19 mouse cellular contexts compared by ENCODE assay signal in genomic region chr11:119926762-119927161, GRCm38 (mm10). TPM values are rescaled to one million over a fixed set of nuclear protein-coding genes. Genes with fewer than 3 reads are reported as not detected.
DNase-seq lines count a peak whose midpoint lies in the region; TF ChIP-seq lines count a peak whose summit lies in the region.
"Had no signal": no experiment of that assay in that cellular context is flagged by ENCODE, and none has a peak within 500 bp of the region (broad histone marks: within the 10 kb centered on the region; RNA-seq: fewer than 3 reads in every experiment).

No protein-coding gene starts in this region.

- peaks cover 11% of the 10 kb centered on the region for H3K4me1 ChIP-seq in cerebellum, adult 2 months (ENCODE audit: control insufficient read depth, insufficient read depth, low read length)
- peaks cover 10% of the 10 kb centered on the region for H3K4me1 ChIP-seq in forebrain, embryonic 10.5 days
- H3K4me1 ChIP-seq: embryonic facial prominence, embryonic 12.5 days; forebrain, embryonic 13.5 days; hindbrain, embryonic 12.5 days; hindbrain, embryonic 15.5 days had no signal

- peak; percentile 41; the same call in 1 of the 2 replicates for TF ChIP-seq CTCF in cerebellum, adult 2 months (IDR thresholded peaks at IDR 0.05; ENCODE audit: borderline replicate concordance, insufficient read depth, low read depth, low read length)

- TF ChIP-seq POLR2A in cerebellum, adult 2 months (IDR thresholded peaks at IDR 0.05; ENCODE audit: borderline replicate concordance, insufficient read depth, low read length): no peak

- 10% methylated on average over 5 of the region's 5 CpGs for WGBS in cerebellum, adult 2 months
- WGBS in forebrain, embryonic 10.5 days: 91% methylated on average over 5 of the region's 5 CpGs

- DNase-seq in cerebellum, adult 2 months: peak; percentile 35 to 52
- no peak for DNase-seq in cerebellum, postnatal 36 days
- peak; percentile 64 for DNase-seq in MN1 (ENCODE audit: low spot score)
- DNase-seq in Muller cell, postnatal 12 days (ENCODE audit: inconsistent ontology term): peak; percentile 62
- DNase-seq in forelimb bud, embryonic 11.5 days (ENCODE audit: low read depth, low spot score): peak; percentile 16
- no peak for DNase-seq in adrenal gland, postnatal 10 days
- DNase-seq in forebrain, embryonic 10.5 days (ENCODE audit: extremely low spot score, low spot score): no peak
- DNase-seq: adrenal gland, postnatal 14 days; cerebellum, adult 11 months; gastrocnemius, adult 2 months; gastrocnemius, postnatal 14 days; heart, adult 11 months; kidney, adult 8-10 months had no signal

- no peaks in the 10 kb centered on the region for H3K27me3 ChIP-seq in cerebellum, adult 2 months (ENCODE audit: control insufficient read depth, insufficient read depth, low read length)
- H3K27me3 ChIP-seq in forebrain, embryonic 10.5 days (ENCODE audit: poor library complexity, severe bottlenecking): no peaks in the 10 kb centered on the region
- H3K27me3 ChIP-seq: embryonic facial prominence, embryonic 12.5 days; forebrain, embryonic 13.5 days; hindbrain, embryonic 12.5 days; hindbrain, embryonic 15.5 days; Patski had no signal

- H3K9me3 ChIP-seq in forebrain, embryonic 10.5 days: peaks cover 3% of the 10 kb centered on the region; the same call in 1 of the 2 replicates
- H3K9me3 ChIP-seq: forebrain, embryonic 13.5 days; hindbrain, embryonic 12.5 days; hindbrain, embryonic 15.5 days had no signal

- H3K27ac ChIP-seq in cerebellum, adult 2 months (ENCODE audit: insufficient read depth, low read length): no peak overlapping the region
- no peak overlapping the region for H3K27ac ChIP-seq in forebrain, embryonic 10.5 days
- H3K27ac ChIP-seq: embryonic facial prominence, embryonic 12.5 days; forebrain, embryonic 13.5 days; gastrocnemius, adult 2 months; hindbrain, embryonic 12.5 days; hindbrain, embryonic 15.5 days had no signal

- no peaks in the 10 kb centered on the region for H3K36me3 ChIP-seq in forebrain, embryonic 10.5 days (replicated peaks)
- H3K36me3 ChIP-seq: embryonic facial prominence, embryonic 12.5 days; hindbrain, embryonic 12.5 days; hindbrain, embryonic 15.5 days had no signal

- no peak overlapping the region for H3K4me3 ChIP-seq in cerebellum, adult 2 months (replicated peaks; ENCODE audit: insufficient read depth, low read depth, low read length)
- no peak overlapping the region for H3K4me3 ChIP-seq in forebrain, embryonic 10.5 days
- H3K4me3 ChIP-seq: embryonic facial prominence, embryonic 12.5 days; erythroblast, embryonic 14.5 days; forebrain, embryonic 13.5 days; gastrocnemius, adult 2 months; hindbrain, embryonic 12.5 days; hindbrain, embryonic 15.5 days had no signal

RNA-seq across cellular contexts. Expression of gene Chmp6, which starts 13.5 kb away (rescaled TPM):
- 41.9 and 43.9 TPM in 2 replicates for polyA plus RNA-seq in cerebellum, adult 2 months (2012; rRNA removed)
- 10 to 100 TPM; 34.7 to 40.0 TPM for total RNA-seq in adrenal gland, postnatal 10 days (2021)
- polyA plus RNA-seq in forebrain, embryonic 10.5 days (2016; fragmentation: Nextera tagmentation; extraction: Ambion mirVana): 114 and 124 TPM in 2 replicates

RNA-seq across cellular contexts. Expression of gene Baiap2, which starts 15.8 kb away (rescaled TPM):
- 116 and 141 TPM in 2 replicates for polyA plus RNA-seq in cerebellum, adult 2 months (2012; rRNA removed)
- total RNA-seq in adrenal gland, postnatal 10 days (2021): 10 to 100 TPM; 18.9 to 21.3 TPM
- polyA plus RNA-seq in forebrain, embryonic 10.5 days (2016; fragmentation: Nextera tagmentation; extraction: Ambion mirVana): 9.6 and 11.1 TPM in 2 replicates

Comparison
In these comparisons a context has a peak if more than half of its experiments do, and no peak if none do; other contexts are left out.
1. DNase-seq: peak in cerebellum, adult 2 months (2 of 2), MN1 (single experiment), Muller cell, postnatal 12 days (single experiment) and forelimb bud, embryonic 11.5 days (single experiment); none in cerebellum, postnatal 36 days (0 of 2), adrenal gland, postnatal 10 days (single experiment) and forebrain, embryonic 10.5 days (single experiment).